Mouse (Mus musculus) bone marrow, adult 2 months (tissue): ENCODE measurements at regions not wholly inside any gene's neighbourhood (a gene's known extent, or its start where the extent isn't known, plus 50 kb on each side); places are given as distances from the start of the nearest gene placed in this dataset.

Experiments used
- CTCF ChIP-seq: fragments of 200-500 bp; IDR thresholded peaks from 2 replicates; pipeline ENCODE4 v1.5.1; 2011; ENCODE audit warnings: low read length, control low read depth; ENCODE audit not compliant: control insufficient read depth, insufficient read depth
- POLR2A ChIP-seq: fragments of 200-500 bp; IDR thresholded peaks from 2 replicates; pipeline ENCODE4 v1.6.1; 2011; ENCODE audit warnings: low read depth, mild to moderate bottlenecking, control low read depth, low read length, borderline replicate concordance; ENCODE audit not compliant: control insufficient read depth

GRCm38 (mm10) chr6:31159240-31159639 lies 200.4 kb upstream of the Klf14 start:
- TF ChIP-seq CTCF (no peak), POLR2A (no peak)
